Mouse (Mus musculus): ENCODE results near the gene Olfr63.
"Not testable (repeated sequence)": the region's sequence is repeated elsewhere in the genome, so short reads cannot be mapped to it uniquely, and the experiment has no call there.

The Olfr63 gene

DNA sequence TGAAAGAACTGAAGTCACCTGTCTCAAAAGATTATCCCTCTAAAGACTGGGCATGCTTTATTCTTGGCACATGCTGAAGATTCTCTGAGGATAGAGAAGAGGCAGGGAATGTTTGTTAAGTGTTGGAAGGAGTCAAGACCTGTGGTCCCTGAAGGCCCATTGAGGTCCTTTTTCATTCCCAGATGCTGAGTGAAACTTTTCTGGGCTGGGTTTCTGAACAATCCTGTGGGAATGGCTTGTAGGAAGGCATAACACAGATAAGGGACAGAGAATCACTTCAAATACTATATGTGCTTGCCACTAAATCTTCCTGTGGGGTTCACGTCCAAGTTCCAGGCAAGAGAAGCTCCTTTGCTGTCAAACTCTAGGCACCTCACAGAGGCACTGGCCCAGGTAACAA, at the start of gene Olfr63:
Gene Olfr63 (plus strand): TSS at position 301 of the 400 bp plus-strand sequence.
- DNase-seq = no peak

DNA sequence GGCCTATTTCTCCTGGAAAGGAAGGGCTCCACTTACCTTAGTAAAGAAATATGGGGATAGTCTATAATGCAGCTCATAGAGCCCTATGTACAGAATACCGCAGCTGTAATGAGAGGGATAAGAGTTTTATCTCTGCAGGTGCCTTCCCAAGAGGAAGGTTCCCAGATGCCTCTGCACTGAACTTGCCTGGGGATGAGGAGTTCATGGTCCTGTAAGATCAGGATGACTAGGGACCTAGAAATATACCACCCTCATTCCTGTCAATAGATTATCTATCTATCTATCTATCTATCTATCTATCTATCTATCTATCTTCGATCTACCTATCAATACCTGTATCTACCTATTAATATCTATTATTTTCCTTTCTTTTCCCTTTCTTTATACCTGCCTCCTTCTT, 42.9 kb upstream of the Olfr63 start, which contains the start of gene Olfr1564:
Gene Olfr1564 (minus strand): TSS at position 101 of the 400 bp plus-strand sequence.
- DNase-seq = no peak

DNA sequence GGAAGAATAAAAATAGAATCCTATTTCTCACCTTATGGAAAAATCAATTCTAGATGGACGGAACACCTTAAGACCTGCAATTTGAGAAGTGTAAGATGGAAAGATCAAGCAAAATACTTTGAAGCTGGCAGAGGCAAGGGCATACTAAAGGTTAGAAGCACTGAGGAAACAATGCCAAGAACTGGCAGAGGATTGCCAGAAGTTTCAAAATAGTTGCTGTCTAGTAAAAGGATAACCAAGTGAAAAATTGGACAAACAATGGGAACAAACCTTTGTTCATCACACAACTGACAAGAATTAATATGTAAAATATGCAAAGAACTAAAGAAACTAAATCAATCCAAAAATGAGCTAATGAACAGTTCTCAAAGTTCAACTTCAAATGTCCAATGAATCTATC, 27.8 kb upstream of the Olfr63 start:
- DNase-seq = not testable (repeated sequence)

DNA sequence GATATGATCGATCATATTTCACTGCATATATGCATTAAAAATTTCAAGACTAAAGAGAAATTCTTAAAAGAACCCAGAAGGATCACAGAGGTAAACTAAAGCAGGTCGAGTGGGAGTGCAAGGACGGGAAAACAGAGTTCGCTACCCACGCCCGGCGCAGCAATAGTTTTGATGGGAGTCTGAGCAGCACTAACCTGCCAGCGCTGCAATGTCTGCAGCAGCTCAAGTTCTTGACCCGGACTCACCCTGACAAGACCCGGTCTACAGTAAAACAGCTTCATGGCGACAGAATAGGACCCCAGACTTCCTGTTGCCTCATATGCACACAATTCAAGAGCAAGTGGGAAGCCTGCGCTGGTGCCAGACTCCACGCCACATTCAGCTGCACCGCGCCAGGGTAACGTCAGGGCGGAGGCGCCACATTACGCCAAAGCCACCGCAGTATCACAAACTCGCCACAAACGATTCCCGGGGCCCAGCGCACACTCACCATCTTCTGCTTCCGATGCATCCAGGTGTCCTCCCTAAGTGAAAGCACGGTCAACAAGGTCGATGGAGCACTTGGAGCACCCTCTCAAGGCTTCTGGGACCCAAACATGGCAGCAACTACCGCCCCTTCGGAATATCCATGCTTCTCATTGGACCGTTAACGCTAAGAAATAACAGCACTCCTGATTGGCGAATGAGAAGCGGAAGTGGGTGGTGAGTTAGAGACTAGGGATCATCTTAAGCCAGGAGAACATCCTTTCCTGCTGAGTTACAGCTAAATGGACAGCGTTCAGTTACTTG, 9.8 kb upstream of the Olfr63 start, which contains the start of gene Zfp955a:
Gene Zfp955a (minus strand): TSS at position 616 of the 789 bp plus-strand sequence.
- DNase-seq = not testable (repeated sequence)

DNA sequence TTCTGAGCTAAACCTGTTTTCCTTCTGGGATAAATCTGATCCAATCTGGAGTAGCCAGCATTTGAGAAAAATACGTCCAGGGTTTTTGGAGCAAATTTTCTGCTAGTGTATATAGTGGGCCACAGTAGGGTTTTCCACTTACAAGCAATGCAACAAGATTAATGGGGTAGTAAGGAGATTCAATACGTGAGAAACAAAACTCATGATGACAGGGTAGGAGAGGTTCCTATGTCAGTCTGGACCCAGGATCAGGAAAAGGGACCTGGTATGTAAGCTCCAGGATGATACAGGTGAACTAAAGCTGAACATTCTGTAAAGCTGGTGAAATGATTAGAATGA, 9.2 kb upstream of the Olfr63 start:
- DNase-seq = not testable (repeated sequence)

DNA sequence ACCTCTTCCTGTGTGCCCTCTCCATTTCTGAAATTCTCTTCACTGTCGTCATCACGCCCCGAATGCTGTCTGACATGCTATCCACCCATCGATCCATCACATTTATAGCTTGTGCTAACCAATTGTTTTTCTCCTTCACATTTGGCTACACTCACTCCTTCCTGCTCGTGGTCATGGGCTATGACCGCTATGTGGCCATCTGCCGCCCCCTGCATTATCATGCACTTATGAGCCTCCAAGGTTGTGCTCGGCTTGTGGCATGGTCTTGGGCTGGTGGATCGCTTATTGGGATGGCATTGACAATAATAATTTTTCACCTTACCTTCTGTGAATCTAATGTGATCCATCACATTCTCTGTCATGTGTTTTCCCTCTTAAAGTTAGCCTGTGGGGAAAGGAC, 4.4 kb downstream of the Olfr63 start:
- DNase-seq = no peak

DNA sequence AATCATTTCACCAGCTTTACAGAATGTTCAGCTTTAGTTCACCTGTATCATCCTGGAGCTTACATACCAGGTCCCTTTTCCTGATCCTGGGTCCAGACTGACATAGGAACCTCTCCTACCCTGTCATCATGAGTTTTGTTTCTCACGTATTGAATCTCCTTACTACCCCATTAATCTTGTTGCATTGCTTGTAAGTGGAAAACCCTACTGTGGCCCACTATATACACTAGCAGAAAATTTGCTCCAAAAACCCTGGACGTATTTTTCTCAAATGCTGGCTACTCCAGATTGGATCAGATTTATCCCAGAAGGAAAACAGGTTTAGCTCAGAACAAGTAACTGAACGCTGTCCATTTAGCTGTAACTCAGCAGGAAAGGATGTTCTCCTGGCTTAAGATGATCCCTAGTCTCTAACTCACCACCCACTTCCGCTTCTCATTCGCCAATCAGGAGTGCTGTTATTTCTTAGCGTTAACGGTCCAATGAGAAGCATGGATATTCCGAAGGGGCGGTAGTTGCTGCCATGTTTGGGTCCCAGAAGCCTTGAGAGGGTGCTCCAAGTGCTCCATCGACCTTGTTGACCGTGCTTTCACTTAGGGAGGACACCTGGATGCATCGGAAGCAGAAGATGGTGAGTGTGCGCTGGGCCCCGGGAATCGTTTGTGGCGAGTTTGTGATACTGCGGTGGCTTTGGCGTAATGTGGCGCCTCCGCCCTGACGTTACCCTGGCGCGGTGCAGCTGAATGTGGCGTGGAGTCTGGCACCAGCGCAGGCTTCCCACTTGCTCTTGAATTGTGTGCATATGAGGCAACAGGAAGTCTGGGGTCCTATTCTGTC, 24.8 kb downstream of the Olfr63 start, which contains the start of gene Zfp955b:
Gene Zfp955b (plus strand): TSS at position 506 of the 837 bp plus-strand sequence.
- DNase-seq = not testable (repeated sequence)

DNA sequence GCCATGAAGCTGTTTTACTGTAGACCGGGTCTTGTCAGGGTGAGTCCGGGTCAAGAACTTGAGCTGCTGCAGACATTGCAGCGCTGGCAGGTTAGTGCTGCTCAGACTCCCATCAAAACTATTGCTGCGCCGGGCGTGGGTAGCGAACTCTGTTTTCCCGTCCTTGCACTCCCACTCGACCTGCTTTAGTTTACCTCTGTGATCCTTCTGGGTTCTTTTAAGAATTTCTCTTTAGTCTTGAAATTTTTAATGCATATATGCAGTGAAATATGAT, 25.3 kb downstream of the Olfr63 start:
- DNase-seq = not testable (repeated sequence)
